Mouse (Mus musculus): ENCODE data around the gene Gkap1. TPM values are rescaled to one million over a fixed set of nuclear protein-coding genes. Genes with fewer than 3 reads are reported as not detected.
A peak's percentile ranks its signal among the peaks of the same experiment; 100 is the strongest.

Gkap1 gene
- polyA plus RNA-seq, 1 experiment from 2014 or later = 10.9 TPM

DNA sequence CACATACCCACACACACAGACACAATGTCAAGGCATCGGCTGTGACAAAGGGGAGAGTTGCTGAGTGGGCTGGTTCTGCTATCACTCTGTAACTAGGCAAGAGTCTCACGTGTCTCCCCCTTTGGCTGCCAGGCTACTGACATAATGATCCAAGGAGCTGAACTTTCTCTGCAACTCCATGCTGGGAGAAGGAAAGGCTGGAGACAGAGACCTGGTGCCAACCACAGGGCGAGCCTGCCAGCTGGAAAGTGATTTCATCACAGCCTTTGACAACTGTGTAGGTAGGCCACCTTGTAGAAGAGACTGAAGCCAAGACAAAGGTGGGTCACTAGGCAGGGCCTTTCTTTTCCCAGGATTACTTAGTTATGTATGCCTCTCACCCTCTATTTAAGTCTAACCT is 78.3 kb downstream of the Gkap1 start:
- no peak overlapping the region for H3K4me3 ChIP-seq (ENCODE audit: low read length)
- H3K27ac ChIP-seq (ENCODE audit: low read length) = no peak overlapping the region
- ATAC-seq = no peak
- no peak overlapping the region for H3K9ac ChIP-seq (ENCODE audit: low read depth, low read length)
- H3K27me3 ChIP-seq (replicated peaks; ENCODE audit: control insufficient read depth, insufficient read depth, low read length) = no peaks in the 10 kb centered on the region
- no peaks in the 10 kb centered on the region for H3K9me3 ChIP-seq (ENCODE audit: control insufficient read depth, low read length)
- 82% methylated on average over 3 of the region's 3 CpGs for WGBS
- H3K4me1 ChIP-seq (ENCODE audit: control insufficient read depth, insufficient read depth, low read length) = 0 out of 2 replicates have a peak, but pooled peaks cover 2% of the 10 kb centered on the region
- H3K36me3 ChIP-seq (ENCODE audit: control insufficient read depth, insufficient read depth, low read length) = peaks cover 8% of the 10 kb centered on the region; the same call in 1 of the 2 replicates
- H3K4me2 ChIP-seq (ENCODE audit: low read depth, low read length) = no peak overlapping the region

GRCm38 (mm10) chr13:58194908-58195307 is 80.6 kb downstream of the Gkap1 start:
- H3K36me3 ChIP-seq (ENCODE audit: control insufficient read depth, insufficient read depth, low read length) = peaks cover 24% of the 10 kb centered on the region
- ATAC-seq = no peak
- no peak overlapping the region for H3K9ac ChIP-seq (ENCODE audit: low read depth, low read length)
- no peaks in the 10 kb centered on the region for H3K9me3 ChIP-seq (ENCODE audit: control insufficient read depth, low read length)
- no peak overlapping the region for H3K4me3 ChIP-seq (ENCODE audit: low read length)
- 84% methylated on average over 3 of the region's 3 CpGs for WGBS
- no peak overlapping the region for H3K27ac ChIP-seq (ENCODE audit: low read length)
- H3K4me2 ChIP-seq (ENCODE audit: low read depth, low read length) = no peak overlapping the region
- no peaks in the 10 kb centered on the region for H3K4me1 ChIP-seq (ENCODE audit: control insufficient read depth, insufficient read depth, low read length)
- no peaks in the 10 kb centered on the region for H3K27me3 ChIP-seq (replicated peaks; ENCODE audit: control insufficient read depth, insufficient read depth, low read length)

- no peaks in the 10 kb centered on the region for H3K4me1 ChIP-seq (ENCODE audit: control insufficient read depth, insufficient read depth, low read length)
- H3K4me2 ChIP-seq (ENCODE audit: low read depth, low read length) = no peak overlapping the region
- H3K9me3 ChIP-seq (ENCODE audit: control insufficient read depth, low read length) = no peaks in the 10 kb centered on the region
- H3K27ac ChIP-seq (ENCODE audit: low read length) = no peak overlapping the region
- no peak for ATAC-seq
- H3K27me3 ChIP-seq (replicated peaks; ENCODE audit: control insufficient read depth, insufficient read depth, low read length) = no peaks in the 10 kb centered on the region
- no peak overlapping the region for H3K4me3 ChIP-seq (ENCODE audit: low read length)
- H3K9ac ChIP-seq (ENCODE audit: low read depth, low read length) = no peak overlapping the region
- peaks cover 24% of the 10 kb centered on the region for H3K36me3 ChIP-seq (ENCODE audit: control insufficient read depth, insufficient read depth, low read length)
- WGBS = 97% methylated on average over 3 of the region's 3 CpGs
Measured at GRCm38 (mm10) chr13:58193221-58193620, 82.3 kb downstream of the Gkap1 start.

- H3K27ac ChIP-seq (ENCODE audit: low read length) = no peak overlapping the region
- no peak for ATAC-seq
- WGBS = 88% methylated on average over 6 of the region's 6 CpGs
- H3K4me1 ChIP-seq (ENCODE audit: control insufficient read depth, insufficient read depth, low read length) = no peaks in the 10 kb centered on the region
- H3K9ac ChIP-seq (ENCODE audit: low read depth, low read length) = no peak overlapping the region
- no peaks in the 10 kb centered on the region for H3K9me3 ChIP-seq (ENCODE audit: control insufficient read depth, low read length)
- H3K27me3 ChIP-seq (replicated peaks; ENCODE audit: control insufficient read depth, insufficient read depth, low read length) = no peaks in the 10 kb centered on the region
- no peak overlapping the region for H3K4me3 ChIP-seq (ENCODE audit: low read length)
- H3K36me3 ChIP-seq (ENCODE audit: control insufficient read depth, insufficient read depth, low read length) = peaks cover 28% of the 10 kb centered on the region
- H3K4me2 ChIP-seq (ENCODE audit: low read depth, low read length) = no peak overlapping the region
Measured at GRCm38 (mm10) chr13:58192146-58192545, 83.4 kb downstream of the Gkap1 start.

DNA sequence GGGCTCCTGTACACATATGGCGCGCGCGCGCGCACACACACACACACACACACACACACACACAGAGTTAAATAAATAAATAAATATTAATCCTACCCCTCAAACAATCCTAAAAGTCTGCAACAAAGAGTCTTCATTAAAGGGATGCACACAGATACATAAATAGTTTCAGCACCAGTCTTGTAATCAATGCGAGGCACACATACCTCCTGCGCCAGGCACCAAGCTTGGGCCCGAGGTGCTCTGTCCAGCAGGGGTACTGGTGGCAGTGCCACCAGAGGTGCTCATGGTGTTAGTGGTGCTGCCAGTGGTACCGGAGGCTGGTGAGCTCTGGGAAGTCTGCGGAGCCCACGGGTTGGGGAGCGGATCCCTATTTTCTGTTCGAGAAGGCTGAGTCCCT is 84.0 kb downstream of the Gkap1 start:
- Histone ChIP-seq H3K4me3 (ENCODE audit: low read length) (no peak overlapping the region), H3K9ac (ENCODE audit: low read depth, low read length) (no peak overlapping the region), H3K27me3 (replicated peaks; ENCODE audit: control insufficient read depth, insufficient read depth, low read length) (no peaks in the 10 kb centered on the region), H3K4me2 (ENCODE audit: low read depth, low read length) (no peak overlapping the region), H3K36me3 (ENCODE audit: control insufficient read depth, insufficient read depth, low read length) (peaks cover 28% of the 10 kb centered on the region), H3K9me3 (ENCODE audit: control insufficient read depth, low read length) (no peaks in the 10 kb centered on the region), H3K4me1 (ENCODE audit: control insufficient read depth, insufficient read depth, low read length) (no peaks in the 10 kb centered on the region), H3K27ac (ENCODE audit: low read length) (no peak overlapping the region)
- no peak for ATAC-seq
- WGBS = 97% methylated on average over 14 of the region's 14 CpGs

GRCm38 (mm10) chr13:58189473-58189872 is 86.0 kb downstream of the Gkap1 start:
- no peak overlapping the region for H3K4me2 ChIP-seq (ENCODE audit: low read depth, low read length)
- no peaks in the 10 kb centered on the region for H3K9me3 ChIP-seq (ENCODE audit: control insufficient read depth, low read length)
- peaks cover 20% of the 10 kb centered on the region for H3K36me3 ChIP-seq (ENCODE audit: control insufficient read depth, insufficient read depth, low read length)
- 73% methylated on average over 5 of the region's 5 CpGs for WGBS
- H3K27me3 ChIP-seq (replicated peaks; ENCODE audit: control insufficient read depth, insufficient read depth, low read length) = no peaks in the 10 kb centered on the region
- H3K9ac ChIP-seq (ENCODE audit: low read depth, low read length) = no peak overlapping the region
- H3K4me3 ChIP-seq (ENCODE audit: low read length) = no peak overlapping the region
- no peaks in the 10 kb centered on the region for H3K4me1 ChIP-seq (ENCODE audit: control insufficient read depth, insufficient read depth, low read length)
- no peak overlapping the region for H3K27ac ChIP-seq (ENCODE audit: low read length)
- peak; percentile 73 for ATAC-seq

DNA sequence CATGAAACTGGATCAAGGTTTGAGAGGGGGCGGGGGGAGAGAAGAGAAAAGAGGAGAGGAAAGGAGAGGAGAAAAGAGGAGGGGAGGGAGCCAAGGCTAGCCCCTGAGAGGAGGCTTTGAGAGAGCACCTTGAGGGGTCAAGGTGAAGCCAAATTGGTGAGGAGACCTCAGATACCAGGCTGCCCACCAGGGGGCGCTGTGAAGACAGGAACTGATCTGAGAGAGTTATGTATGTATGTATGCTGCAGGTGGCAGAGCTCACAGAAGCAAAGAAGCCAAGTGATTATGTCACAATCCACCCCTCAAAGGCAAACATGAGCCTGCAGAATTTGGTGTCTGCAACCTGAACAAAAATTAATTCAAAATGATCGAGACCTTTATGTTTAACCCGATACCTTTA is 87.1 kb downstream of the Gkap1 start:
- peak; percentile 62 for ATAC-seq
- no peak overlapping the region for H3K9ac ChIP-seq (ENCODE audit: low read depth, low read length)
- no peaks in the 10 kb centered on the region for H3K27me3 ChIP-seq (replicated peaks; ENCODE audit: control insufficient read depth, insufficient read depth, low read length)
- 60% methylated on average over 4 of the region's 4 CpGs for WGBS
- H3K4me1 ChIP-seq (ENCODE audit: control insufficient read depth, insufficient read depth, low read length) = peaks cover 5% of the 10 kb centered on the region; the same call in 1 of the 2 replicates
- H3K9me3 ChIP-seq (ENCODE audit: control insufficient read depth, low read length) = no peaks in the 10 kb centered on the region
- H3K36me3 ChIP-seq (ENCODE audit: control insufficient read depth, insufficient read depth, low read length) = peaks cover 20% of the 10 kb centered on the region
- H3K4me3 ChIP-seq (ENCODE audit: low read length) = no peak overlapping the region
- no peak overlapping the region for H3K4me2 ChIP-seq (ENCODE audit: low read depth, low read length)
- no peak overlapping the region for H3K27ac ChIP-seq (ENCODE audit: low read length)

- Histone ChIP-seq H3K27ac (ENCODE audit: low read length) (no peak overlapping the region), H3K36me3 (ENCODE audit: control insufficient read depth, insufficient read depth, low read length) (peaks cover 22% of the 10 kb centered on the region), H3K4me3 (ENCODE audit: low read length) (no peak overlapping the region), H3K27me3 (replicated peaks; ENCODE audit: control insufficient read depth, insufficient read depth, low read length) (no peaks in the 10 kb centered on the region), H3K9me3 (ENCODE audit: control insufficient read depth, low read length) (no peaks in the 10 kb centered on the region), H3K9ac (ENCODE audit: low read depth, low read length) (no peak overlapping the region), H3K4me2 (ENCODE audit: low read depth, low read length) (no peak overlapping the region), H3K4me1 (ENCODE audit: control insufficient read depth, insufficient read depth, low read length) (peaks cover 9% of the 10 kb centered on the region; the same call in 1 of the 2 replicates)
- 88% methylated on average over 3 of the region's 3 CpGs for WGBS
- ATAC-seq = no peak
Measured at GRCm38 (mm10) chr13:58187751-58188150, 87.7 kb downstream of the Gkap1 start.

DNA sequence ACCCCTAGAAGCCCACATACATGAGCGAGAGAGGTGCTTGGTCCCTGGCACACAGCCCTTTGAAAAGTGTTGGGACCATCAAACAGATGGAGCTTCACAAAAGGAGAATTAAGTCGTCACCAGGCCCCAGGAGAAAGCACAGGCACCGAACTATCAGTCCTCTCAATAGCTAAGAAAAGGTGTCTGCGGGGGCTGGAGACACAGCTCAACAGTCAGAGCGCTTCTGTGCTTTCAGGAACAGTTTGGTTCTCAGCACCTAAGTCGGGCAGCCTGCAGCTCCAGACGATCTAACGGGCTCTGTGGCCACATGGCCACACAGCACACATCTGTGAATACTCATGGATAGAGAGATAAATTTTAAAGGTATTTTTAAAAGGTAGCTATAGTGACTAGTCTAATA is 89.2 kb downstream of the Gkap1 start:
- Histone ChIP-seq H3K36me3 (ENCODE audit: control insufficient read depth, insufficient read depth, low read length) (peaks cover 12% of the 10 kb centered on the region), H3K4me3 (ENCODE audit: low read length) (no peak overlapping the region), H3K9me3 (ENCODE audit: control insufficient read depth, low read length) (no peaks in the 10 kb centered on the region), H3K4me2 (ENCODE audit: low read depth, low read length) (no peak overlapping the region), H3K9ac (ENCODE audit: low read depth, low read length) (no peak overlapping the region), H3K27ac (ENCODE audit: low read length) (no peak overlapping the region), H3K27me3 (replicated peaks; ENCODE audit: control insufficient read depth, insufficient read depth, low read length) (no peaks in the 10 kb centered on the region), H3K4me1 (ENCODE audit: control insufficient read depth, insufficient read depth, low read length) (peaks cover 11% of the 10 kb centered on the region)
- WGBS = 90% methylated on average over 8 of the region's 8 CpGs
- ATAC-seq = no peak

DNA sequence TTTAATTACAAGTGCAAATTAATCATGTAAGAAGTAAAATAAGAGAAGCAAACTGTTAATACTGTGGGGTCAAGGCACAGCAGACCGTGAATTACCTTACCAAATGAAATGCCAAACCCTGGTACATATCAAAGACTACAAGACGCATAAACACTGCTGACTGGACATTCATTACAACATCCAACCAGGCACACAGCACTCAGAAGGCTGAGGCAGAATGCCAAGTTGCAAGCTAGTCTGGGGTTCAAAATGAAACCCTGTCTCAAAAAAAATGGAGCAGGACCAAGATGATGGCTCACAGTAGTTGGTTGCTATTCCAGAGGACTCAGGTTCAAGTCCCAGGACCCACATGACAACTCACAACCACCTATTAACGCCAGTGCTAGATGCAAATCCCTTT is 91.4 kb downstream of the Gkap1 start:
- no peak overlapping the region for H3K9ac ChIP-seq (ENCODE audit: low read depth, low read length)
- peaks cover 18% of the 10 kb centered on the region for H3K4me1 ChIP-seq (ENCODE audit: control insufficient read depth, insufficient read depth, low read length)
- 75% methylated on average over 3 of the region's 3 CpGs for WGBS
- no peaks in the 10 kb centered on the region for H3K27me3 ChIP-seq (replicated peaks; ENCODE audit: control insufficient read depth, insufficient read depth, low read length)
- H3K36me3 ChIP-seq (ENCODE audit: control insufficient read depth, insufficient read depth, low read length) = 0 out of 2 replicates have a peak, but pooled peaks cover 9% of the 10 kb centered on the region
- no peak overlapping the region for H3K4me3 ChIP-seq (ENCODE audit: low read length)
- no peaks in the 10 kb centered on the region for H3K9me3 ChIP-seq (ENCODE audit: control insufficient read depth, low read length)
- no peak for ATAC-seq
- H3K27ac ChIP-seq (ENCODE audit: low read length) = no peak overlapping the region
- H3K4me2 ChIP-seq (ENCODE audit: low read depth, low read length) = no peak overlapping the region

Measured in intestine, embryonic 16.5 days (tissue).